Mouse (Mus musculus): ENCODE results near the gene Zdhhc17. TPM values are rescaled to one million over a fixed set of nuclear protein-coding genes. Genes with fewer than 3 reads are reported as not detected.

The Zdhhc17 gene
- total and polyA plus RNA-seq, 3 experiments, result 11.1 to 35.9 (median 25.1) TPM

DNA sequence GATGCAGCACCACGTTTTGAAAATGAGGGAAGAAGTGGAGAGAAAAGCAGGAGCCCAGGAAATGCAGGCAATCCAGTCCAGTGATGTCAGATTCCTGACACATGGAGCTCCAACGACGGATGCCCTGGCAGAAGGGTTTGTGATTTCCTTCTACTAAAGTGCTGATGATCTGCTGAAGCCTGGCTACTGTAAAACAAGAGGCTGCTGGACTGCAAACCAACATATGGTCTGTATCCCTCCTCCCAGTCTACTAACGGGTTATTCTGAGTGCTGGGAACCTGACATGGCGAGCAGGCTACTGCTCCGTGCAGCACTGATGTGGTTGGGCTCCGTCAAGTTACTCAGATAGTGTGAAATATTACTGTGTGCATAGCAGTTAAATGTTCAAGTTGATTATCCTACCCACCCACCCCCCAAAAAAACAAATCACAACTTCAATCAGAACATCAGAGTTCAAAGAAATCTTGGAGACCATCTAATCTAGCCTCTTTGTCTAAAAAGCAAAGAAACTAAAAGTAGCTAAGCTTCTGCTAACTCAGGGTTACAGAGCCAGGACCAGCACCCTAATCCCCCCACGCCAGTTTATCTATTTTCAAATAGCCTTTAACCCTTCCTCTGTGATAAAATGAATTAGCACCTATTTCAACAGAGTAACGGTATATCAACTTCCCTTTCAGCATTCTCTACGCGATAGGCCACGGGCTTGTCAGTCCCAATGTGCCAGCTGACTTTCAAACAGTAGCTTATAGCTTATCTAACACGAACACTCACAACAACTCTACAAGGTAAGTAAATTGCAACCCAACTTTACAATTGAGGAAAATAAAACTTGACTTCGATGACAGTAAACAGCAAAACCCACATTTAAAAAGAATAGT is 4.1 kb downstream of the Zdhhc17 start:
- DNase-seq, result no peak

DNA sequence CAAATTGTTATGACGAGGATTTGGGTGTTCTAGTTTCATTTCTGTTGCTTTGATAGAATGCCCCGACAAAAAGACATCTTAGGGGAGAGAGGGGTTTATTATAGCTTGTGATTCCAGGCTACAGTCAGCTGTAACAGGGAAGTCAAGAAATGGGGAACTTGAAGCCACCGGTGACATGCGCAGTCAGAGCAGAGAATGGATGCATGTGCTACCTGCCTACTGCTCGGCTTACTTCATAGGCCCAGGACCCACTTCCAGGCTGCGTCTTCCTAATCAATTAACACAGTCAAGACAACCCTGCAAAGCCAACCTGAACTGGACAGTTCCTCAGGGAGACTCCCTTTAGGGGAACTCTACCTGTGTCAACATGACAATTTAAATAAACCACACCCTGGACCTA is 5.7 kb downstream of the Zdhhc17 start:
- DNase-seq, result no peak

DNA sequence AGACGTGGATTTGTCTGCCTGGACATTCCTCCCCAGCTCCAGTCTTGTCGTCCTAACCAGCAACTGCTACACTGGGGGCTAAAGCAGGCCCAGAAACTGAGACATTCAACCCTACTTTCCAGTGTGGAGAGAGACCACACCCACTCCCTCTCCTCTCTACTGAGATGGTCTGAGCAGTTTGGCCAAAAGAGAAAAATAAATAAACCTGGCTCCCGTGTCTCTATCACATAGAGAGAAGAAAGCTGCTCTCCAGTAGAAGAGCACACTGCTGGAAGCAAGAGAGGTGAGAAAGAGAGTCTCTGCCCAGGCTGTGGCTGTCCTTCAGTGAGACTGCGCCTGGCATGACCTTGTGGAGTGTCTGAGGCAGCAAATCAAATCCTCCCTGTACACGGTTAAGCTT is 10.7 kb downstream of the Zdhhc17 start:
- peak; percentile 47 for DNase-seq

DNA sequence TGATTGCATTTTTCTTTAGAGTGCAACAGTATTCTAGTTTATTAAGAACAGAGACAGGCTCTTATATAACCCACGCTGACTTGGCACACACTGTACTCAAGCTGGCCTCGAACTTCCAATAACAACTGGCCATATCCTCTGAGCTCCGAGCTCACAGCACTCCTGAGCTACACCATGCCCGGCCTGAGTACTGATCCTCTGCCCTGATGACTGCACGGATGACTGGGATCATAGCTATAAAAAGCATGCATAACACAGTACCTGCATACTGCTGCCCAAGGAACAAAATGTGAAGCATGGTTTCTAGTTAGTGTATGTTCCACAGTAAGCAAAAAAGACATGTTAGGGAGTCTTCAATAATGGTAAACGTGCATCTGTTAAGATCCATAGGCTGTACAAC is 12.8 kb downstream of the Zdhhc17 start:
- no peak for DNase-seq

DNA sequence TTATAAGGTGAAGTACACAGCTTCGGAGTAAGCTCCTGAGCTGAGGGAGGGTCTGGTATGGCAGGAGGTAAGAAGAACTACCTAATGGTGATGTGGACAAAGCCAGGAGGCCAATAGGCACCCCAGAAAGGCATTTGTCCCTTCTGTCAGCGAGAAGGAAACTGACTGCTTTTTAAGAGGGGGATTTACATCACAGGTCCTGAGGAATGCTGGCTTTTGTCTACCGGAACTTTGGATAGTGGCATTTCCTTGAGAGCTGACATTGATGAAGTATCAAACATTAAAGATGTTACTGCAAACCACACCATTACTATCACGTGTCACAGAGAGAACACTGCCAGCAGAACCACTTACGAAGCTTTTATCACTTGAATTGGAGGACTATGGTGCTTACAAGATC is 15.2 kb downstream of the Zdhhc17 start:
- DNase-seq, result no peak

DNA sequence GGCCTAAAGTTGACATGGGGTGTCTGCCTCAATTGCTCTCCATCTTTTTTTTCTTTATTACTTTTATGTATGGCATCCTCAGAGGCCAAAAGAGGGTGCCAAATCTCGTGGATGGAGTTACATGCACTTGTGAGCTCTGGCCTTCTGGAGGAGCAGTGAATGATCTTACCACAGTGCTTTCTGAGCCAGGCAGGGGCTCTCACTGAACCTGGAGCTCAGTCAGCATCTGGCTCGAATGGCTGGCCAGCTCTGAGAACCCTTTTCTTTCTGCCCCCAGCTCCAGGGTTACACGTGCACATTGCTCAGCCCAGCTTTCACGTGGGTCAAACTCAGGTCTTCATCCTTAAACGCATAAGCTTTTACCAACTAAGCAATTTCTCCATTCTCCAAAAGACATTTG is 16.7 kb downstream of the Zdhhc17 start:
- no peak for DNase-seq

DNA sequence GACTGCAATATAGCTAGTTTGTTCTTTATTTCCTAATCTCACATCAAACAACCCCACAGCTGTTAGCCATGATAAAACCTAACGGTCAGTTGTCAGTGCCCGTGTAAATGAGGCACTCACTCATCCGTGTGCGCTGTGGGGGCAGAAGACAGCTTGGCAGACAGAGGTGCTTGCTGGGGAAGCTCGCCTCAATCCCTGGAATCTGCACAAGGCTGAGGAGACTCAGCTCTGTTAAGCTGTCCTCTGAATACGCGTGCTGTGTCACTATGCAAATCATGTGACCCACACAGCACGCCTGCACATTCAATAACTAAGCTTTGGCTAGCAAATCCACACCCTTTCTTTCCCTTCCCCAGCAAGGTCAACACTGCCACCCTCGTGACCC is 17.9 kb downstream of the Zdhhc17 start:
- peak; percentile 47 for DNase-seq

DNA sequence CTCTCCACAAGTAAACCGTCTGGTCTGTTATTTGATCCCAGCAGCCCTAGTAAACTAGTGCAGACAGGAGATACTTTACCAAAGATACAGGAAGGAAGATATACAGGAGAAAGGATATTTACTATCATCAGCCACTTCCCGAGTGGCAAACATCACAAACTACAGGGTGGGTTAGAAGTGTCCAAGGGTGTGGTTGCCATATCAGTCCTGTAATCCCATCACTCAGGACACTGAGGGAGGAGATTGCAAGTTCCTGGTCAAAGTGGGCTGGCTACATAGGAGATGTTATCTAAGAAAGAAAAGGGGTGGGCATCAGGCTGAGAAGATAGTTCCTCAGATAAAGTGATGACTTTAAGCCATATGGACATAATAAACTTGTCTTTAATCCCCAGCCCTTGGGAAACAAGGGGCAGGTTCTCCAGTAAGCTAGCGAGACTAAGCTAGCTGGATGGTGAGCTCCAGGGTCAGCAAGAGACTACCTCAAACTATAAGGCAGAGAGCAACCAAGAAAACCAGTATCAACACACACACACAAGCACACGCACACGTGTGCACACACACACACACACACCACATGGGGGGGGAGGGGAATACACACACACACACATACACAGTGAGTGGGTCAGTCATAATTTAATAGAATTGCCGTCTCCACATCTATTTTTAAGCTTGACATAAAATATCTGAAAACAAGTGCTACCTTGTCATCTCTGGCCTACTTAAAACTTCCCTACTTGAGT is 18.5 kb downstream of the Zdhhc17 start:
- no peak for DNase-seq

DNA sequence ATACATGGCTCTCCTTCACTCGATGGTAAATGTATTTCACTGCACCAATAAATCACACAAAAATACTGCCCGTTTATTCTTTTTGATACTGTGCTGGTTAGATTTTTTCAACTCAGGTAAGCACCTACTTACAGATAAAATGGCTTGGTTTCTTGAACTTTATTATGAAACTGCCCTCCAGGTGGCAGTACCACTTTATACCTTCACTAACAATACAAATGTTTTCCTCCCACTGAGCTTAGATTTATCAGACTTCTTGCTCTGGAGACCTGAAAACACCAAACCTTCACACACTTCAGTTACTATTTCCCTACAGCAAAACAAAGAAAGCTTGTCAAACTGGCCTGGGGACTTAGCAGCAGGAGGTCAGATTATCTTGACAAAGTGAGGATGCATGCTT is 20.2 kb downstream of the Zdhhc17 start:
- no peak for DNase-seq

DNA sequence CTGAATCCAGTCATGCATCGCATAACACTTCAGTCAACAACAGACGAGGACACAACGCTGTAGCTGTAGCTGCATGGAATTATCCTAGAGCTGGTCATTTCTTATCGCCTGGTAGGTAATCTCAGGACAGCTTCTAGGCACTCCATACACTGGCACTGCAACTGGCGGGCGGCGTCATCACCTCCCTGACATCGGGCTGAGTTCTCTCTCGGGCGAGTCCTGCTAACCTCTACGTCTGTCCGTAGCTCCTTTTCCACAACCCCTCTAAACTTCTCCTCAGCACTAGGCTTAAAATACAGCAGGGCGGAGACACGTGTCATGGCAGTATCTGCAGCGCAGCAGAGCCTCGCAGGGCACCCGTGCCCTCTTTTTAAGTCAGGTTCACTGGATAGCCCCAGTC is 23.3 kb downstream of the Zdhhc17 start:
- DNase-seq, result no peak

DNA sequence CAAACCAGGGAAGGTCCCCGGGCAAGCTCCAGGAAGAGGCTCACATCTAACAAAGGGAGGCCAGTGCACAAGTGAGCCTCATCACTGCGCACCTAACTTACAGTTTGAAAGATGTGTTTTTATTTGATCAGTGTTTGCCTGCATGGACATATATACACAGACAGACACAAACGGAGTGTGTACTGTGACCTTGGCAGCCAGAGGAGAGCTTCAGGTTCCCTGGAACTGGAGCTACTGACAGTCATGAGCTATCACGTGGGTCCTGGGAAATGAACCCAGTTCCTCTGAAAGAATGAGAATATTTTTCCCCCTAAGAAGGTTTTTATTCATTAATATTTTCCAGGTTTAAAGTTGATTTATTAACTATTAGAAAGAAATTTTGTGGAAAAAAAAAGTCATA is 27.2 kb downstream of the Zdhhc17 start:
- no peak for DNase-seq

DNA sequence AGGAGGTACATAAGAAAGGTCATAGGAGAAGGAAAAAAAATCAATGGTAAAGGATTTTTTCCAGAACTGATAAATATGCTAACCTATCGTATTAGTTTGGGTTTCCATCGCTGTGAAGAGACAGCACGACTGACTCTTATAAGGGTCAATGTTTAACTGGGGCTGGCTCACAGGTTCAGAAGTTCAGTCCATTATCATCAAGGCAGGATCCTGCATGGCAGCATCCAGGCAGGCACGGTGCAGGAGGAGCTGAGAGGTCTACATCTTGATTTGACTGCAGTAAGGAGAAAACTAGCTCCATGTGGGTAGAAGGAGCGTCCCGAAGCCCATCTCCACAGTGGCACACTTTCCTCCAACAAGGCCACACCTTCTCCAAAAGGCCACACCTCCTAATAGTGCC is 29.5 kb downstream of the Zdhhc17 start:
- no peak for DNase-seq

DNA sequence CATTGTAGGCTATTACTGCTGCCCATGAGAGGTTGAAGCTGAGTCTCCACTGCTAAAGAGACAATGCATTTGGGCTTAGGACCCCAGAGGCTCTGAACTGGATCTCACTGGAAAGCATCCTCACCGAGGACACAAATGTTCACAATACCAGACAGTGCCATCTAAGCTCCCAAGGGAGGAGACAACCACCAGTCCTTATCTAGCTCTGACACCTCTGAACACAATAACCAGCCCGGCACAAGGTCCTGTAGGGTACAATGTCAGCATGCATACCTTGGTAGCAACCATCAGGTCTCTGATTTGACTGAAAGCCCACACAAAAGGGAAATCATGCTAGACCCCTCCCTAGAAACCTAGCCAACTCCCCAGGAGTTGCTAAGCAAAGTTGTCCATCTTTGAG is 30.5 kb downstream of the Zdhhc17 start:
- DNase-seq, result no peak

DNA sequence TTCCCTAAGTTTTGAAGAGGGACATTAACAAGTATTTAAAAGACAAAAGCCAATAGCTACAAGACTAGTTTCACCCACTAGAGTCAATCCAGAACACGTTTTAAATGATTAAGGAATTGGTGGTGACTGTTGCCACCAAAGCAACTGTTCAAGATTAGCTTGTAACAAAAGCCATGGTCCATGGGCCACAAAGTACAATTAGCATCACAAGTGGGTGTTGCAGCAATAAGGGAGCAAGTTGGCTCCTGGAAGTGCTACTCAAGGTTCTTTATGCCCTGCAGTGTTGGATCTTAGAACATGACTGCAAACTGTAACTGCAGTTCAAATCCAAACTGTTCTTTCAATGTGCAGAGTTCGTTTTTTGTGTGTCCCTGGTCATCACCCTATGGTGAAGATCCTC is 32.6 kb downstream of the Zdhhc17 start:
- DNase-seq, result no peak

DNA sequence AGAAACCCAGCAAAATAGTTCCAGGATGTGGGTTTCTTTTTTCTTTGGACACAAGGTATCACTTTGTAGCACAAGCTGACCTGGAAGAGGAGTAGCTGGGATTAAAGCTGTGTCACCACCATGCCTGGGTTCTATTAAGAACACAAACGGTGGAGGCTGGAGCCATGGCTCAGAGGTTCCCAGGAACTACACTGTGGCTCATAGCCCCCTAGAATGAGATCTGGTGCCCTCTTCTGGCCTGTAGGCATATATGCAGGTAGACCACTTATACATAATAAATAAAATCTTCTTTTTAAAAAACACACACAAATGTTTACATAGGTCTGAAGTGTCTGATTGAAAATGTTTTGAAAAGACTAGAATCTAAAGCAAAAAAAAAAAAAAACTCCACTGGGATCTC is 33.9 kb downstream of the Zdhhc17 start:
- DNase-seq, result peak; percentile 33

DNA sequence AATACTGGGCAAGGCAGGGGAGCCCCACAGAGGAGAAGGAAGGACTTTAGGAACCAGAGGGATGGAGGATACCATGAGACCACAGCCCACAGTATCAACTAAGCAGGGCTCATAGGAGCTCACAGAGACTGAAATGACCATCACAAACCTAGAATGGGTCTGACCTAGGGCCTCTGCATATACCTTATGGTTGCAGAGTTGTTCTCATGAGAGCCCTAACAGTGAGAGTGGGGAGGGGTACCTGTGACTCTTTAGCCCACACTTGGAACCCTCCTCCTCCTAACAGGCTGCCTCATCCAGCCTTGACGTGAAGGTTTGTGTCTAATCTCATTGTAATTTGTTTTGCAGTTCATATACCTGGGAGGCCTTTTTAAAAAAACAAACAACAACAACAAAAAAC is 35.1 kb downstream of the Zdhhc17 start:
- DNase-seq, result no peak

DNA sequence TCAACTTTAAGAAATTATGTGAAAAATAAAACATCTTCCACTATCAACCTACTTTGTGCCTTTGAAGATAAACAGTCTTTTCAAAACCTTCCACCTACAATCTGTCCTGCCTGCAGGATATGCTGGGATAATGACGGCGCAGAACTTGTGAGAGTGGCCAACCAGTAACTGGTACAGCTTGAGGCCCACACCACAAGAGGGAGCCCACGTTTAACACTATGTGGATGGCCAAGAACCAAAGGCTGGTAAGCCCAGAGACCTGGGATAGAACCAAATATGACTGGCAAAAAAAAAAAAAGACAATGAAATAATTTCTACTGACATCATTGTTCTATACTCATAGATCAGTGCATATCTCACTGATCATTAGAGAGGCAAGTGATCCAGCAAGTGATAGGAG is 35.5 kb downstream of the Zdhhc17 start:
- DNase-seq, result peak; percentile 40

DNA sequence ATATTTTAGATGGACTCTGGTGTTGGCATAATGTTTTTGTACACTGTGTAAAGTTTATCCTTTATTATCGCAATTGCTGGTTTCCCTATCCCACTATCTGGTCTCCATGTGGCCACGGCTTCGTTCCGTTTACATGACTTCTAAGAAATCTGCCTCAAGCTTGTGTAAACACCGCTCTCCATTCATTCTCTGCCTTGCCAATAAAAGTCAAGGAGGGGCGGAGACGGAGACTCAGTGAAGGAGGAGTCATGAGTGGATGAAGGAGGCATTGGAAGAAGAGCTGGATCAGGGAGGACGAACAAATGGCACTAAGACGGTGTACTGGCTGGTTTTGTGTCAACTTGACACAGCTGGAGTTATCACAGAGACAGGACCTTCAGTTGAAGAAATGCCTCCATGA is 37.9 kb downstream of the Zdhhc17 start:
- no peak for DNase-seq

DNA sequence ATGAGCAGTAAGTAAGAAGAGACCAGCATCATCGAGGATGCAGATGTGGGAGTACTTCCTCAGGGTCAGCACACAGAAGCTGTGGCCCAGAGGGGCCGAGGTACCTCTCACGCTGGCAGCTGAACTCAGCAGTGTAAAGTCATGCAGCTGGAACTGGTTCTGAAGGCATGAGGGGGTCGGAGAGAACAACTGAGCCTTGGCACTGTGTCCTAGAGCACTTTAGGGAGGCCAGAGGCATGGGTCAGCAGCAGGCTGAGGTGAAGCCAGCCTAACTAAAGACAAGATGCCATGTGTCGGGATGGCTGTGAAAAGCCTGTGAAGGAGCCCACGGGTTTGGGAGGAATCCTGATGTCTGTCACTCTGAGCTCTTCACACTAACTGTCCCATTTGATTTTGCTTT is 38.5 kb downstream of the Zdhhc17 start:
- DNase-seq, result no peak

DNA sequence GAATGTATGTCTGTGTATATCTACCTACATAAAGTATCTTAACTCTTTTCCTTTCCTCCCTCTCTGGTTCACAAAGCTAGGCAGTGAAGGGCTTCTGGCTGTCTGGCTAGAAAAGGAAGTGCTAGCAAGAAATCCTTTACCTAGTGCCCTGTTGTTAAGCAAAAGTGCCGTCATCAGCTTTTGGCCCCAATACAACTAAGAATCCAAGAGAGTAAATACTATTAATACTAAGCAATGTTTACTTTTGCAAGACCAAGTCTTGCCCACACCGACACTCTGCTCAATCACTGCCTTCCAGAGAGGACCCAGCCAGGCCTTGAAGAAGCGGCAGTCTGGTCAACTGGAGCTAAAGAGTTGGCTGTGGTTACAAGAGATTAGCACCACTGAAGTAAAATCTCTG is 38.9 kb downstream of the Zdhhc17 start:
- DNase-seq, result no peak

DNA sequence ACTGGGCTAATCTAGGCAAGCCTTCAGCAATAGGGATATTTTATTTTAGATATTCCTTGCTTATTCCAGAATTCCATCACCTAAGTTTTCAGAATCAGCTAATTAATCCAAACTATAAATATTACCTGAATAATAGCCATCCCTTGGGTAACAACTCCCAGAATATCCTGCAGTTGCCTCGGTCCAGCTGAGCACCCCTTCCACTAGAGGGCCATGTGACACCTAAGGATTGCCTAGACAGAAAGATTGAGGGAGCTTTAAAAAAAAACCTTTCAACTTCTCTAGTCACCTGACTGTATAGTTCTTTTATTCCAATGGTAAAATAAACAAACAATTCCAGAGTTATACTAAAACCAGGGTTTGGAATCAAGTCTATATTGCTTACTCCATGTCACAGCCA is 47.8 kb downstream of the Zdhhc17 start:
- no peak for DNase-seq

DNA sequence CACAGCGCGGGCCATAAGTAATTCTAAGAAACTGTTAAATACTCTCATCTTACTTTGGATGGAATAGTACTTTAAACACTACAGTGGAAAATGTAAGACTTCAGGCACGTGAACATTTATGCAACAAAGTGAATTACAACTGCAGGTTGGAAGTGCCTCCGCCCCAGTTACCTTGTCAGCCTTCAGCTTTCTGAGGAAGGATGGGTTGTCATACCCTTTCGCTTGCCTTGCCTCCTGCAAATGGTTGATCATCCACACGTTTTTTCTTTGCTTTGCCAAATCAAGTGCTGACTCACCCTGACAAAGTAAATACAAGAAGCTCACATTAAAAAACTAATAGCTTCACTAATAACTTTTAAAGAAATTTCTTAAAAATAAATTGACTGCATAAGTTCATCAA is 49.1 kb downstream of the Zdhhc17 start:
- no peak for DNase-seq

DNA sequence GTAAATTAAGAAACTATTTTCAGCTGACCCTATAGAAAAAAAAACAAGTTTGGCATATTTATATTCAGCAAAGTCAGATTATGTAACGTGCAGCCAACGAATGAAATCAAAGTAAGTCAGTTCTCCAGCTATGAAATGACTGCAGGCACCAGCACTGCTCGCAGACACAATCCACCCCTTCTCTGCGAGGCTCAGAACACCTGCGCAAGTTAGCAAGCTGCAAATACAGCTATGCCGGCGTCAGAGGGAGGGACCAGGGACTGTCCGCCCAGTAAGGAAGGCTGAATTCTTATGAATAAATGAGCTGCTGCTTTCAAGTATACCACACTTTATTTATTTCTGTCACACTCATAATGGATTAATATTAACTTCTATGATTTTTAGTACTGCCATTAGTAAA is 50.2 kb downstream of the Zdhhc17 start:
- no peak for DNase-seq

DNA sequence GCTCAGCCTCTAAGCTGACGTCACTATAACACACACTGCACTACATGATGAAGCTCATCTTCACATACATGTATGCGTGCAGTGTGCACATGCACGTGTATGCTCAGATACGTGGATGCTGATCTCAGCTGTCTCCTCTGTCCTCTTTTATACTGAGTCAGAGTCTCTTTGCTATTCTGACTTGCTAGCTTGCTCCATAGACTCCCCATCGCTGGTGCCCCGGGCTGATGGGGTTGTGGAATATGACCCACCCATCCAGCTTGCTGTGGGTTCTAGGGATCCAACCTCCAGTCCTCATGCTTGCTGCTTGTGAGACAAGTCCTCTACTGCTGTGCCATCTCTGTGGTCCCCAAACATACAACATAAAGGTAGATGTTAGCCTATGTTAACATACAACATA is 51.1 kb downstream of the Zdhhc17 start:
- no peak for DNase-seq
